Mouse (Mus musculus) spleen, postnatal 4 days (tissue): ENCODE results near the gene Garnl3.
A peak's percentile ranks its signal among the peaks of the same experiment; 100 is the strongest.

ENCODE experiments used
- DNase-seq, 2 experiments: peaks; one replicate each; pipeline ENCODE4 v3.0.0; 2022; ENCODE audit warnings: low spot score in 2 of 2

The Garnl3 gene

GRCm38 (mm10) chr2:32971235-32971634 lies 160.2 kb downstream of the Garnl3 start:
- no peak for DNase-seq

- no peak for DNase-seq
These were observed 162.1 kb downstream of the Garnl3 start for GRCm38 (mm10) chr2:32969326-32969725.

- no peak for DNase-seq
These were observed 163.3 kb downstream of the Garnl3 start for GRCm38 (mm10) chr2:32968024-32968614.

- DNase-seq: peak; percentile 82 to 90
These were observed 164.5 kb downstream of the Garnl3 start for GRCm38 (mm10) chr2:32966689-32967631.

GRCm38 (mm10) chr2:32966184-32966688 lies 165.2 kb downstream of the Garnl3 start:
- no peak for DNase-seq

GRCm38 (mm10) chr2:32965511-32966183 lies 165.8 kb downstream of the Garnl3 start:
- DNase-seq: no peak

- DNase-seq: no peak
These were observed 166.6 kb downstream of the Garnl3 start for GRCm38 (mm10) chr2:32964659-32965457.

- no peak for DNase-seq
These were observed 167.5 kb downstream of the Garnl3 start for GRCm38 (mm10) chr2:32963981-32964380.

GRCm38 (mm10) chr2:32963544-32963943 lies 167.9 kb downstream of the Garnl3 start:
- no peak for DNase-seq

GRCm38 (mm10) chr2:32962875-32963220 lies 168.6 kb downstream of the Garnl3 start:
- no peak for DNase-seq

GRCm38 (mm10) chr2:32962062-32962874 lies 169.2 kb downstream of the Garnl3 start:
- DNase-seq: peak in 1 of 2 experiments; percentile 72

GRCm38 (mm10) chr2:32961192-32961995 lies 170.1 kb downstream of the Garnl3 start, which contains the start of the genes Rpl12 and Lrsam1:
Rpl12 (plus strand) TSS chr2:32961559.
Lrsam1 (minus strand) TSS chr2:32961614.
- peak; percentile 94 to 98 for DNase-seq

- no peak for DNase-seq
These were observed 171.2 kb downstream of the Garnl3 start for GRCm38 (mm10) chr2:32960273-32960672.

- DNase-seq: no peak
These were observed 174.1 kb downstream of the Garnl3 start for GRCm38 (mm10) chr2:32957344-32957743.

- no peak for DNase-seq
These were observed 176.9 kb downstream of the Garnl3 start for GRCm38 (mm10) chr2:32954581-32954980.

- no peak for DNase-seq
These were observed 184.0 kb downstream of the Garnl3 start for GRCm38 (mm10) chr2:32947454-32947853.

- no peak for DNase-seq
These were observed 191.0 kb downstream of the Garnl3 start for GRCm38 (mm10) chr2:32940483-32940882.

GRCm38 (mm10) chr2:32939418-32939817 lies 192.0 kb downstream of the Garnl3 start:
- peak; percentile 68 to 78 for DNase-seq

GRCm38 (mm10) chr2:32938741-32939140 lies 192.7 kb downstream of the Garnl3 start:
- DNase-seq: no peak
